Mouse (Mus musculus) activated CD4-positive, CD25-positive, alpha-beta regulatory T cell, adult 4 months (primary cell): Measurements from ENCODE around the gene Mepe. TPM values are rescaled to one million over a fixed set of nuclear protein-coding genes. Genes with fewer than 3 reads are reported as not detected.

ENCODE experiments used
- ATAC-seq: one replicate; pipeline ENCODE4 v1.8.0; 2017
- polyA plus RNA-seq, 2 experiments: library from polyadenylated mRNA; unstranded; fragments of 100-300 nt; shearing (Covaris generic); gene quantifications; one replicate each; pipeline ENCODE4 v1.2.1; 2017

The Mepe gene
- polyA plus RNA-seq, 2 experiments from 2014 or later, result not detected

- no peak for ATAC-seq
Measured at GRCm38 (mm10) chr5:104357575-104357974, 32.4 kb downstream of the Mepe start.

- ATAC-seq, result no peak
Measured at GRCm38 (mm10) chr5:104358592-104358991, 33.5 kb downstream of the Mepe start.

- no peak for ATAC-seq
Measured at GRCm38 (mm10) chr5:104359257-104359656, 34.1 kb downstream of the Mepe start.

- no peak for ATAC-seq
Measured at GRCm38 (mm10) chr5:104370580-104370979, 45.5 kb downstream of the Mepe start.

- ATAC-seq, result no peak
Measured at GRCm38 (mm10) chr5:104371284-104371683, 46.2 kb downstream of the Mepe start.

- no peak for ATAC-seq
Measured at GRCm38 (mm10) chr5:104373648-104374307, 48.6 kb downstream of the Mepe start.

GRCm38 (mm10) chr5:104374308-104374660, 49.2 kb downstream of the Mepe start:
- no peak for ATAC-seq

GRCm38 (mm10) chr5:104375132-104375531, 50.0 kb downstream of the Mepe start:
- ATAC-seq, result no peak

GRCm38 (mm10) chr5:104376890-104377289, 51.8 kb downstream of the Mepe start:
- no peak for ATAC-seq

- no peak for ATAC-seq
Measured at GRCm38 (mm10) chr5:104380574-104380973, 55.4 kb downstream of the Mepe start.

- no peak for ATAC-seq
Measured at GRCm38 (mm10) chr5:104381671-104382070, 56.5 kb downstream of the Mepe start.

GRCm38 (mm10) chr5:104384540-104384939, 59.4 kb downstream of the Mepe start:
- ATAC-seq, result no peak

- ATAC-seq, result no peak
Measured at GRCm38 (mm10) chr5:104385521-104385920, 60.4 kb downstream of the Mepe start.

GRCm38 (mm10) chr5:104386908-104387307, 61.8 kb downstream of the Mepe start:
- no peak for ATAC-seq

Other genes with a start within 250 kb of the Mepe start
- not detected for gene Gm17660, start 247.7 kb upstream of the Mepe start, polyA plus RNA-seq
- not detected for gene Sparcl1, start 211.6 kb upstream of the Mepe start, polyA plus RNA-seq
- not detected for gene Dspp, start 154.6 kb upstream of the Mepe start, polyA plus RNA-seq
- not detected for gene Dmp1, start 122.7 kb upstream of the Mepe start, polyA plus RNA-seq
- gene Ibsp, start 26.2 kb upstream of the Mepe start, polyA plus RNA-seq, result not detected
- gene Spp1, start 109.8 kb downstream of the Mepe start, polyA plus RNA-seq, result under 1 TPM; 0.93 to 0.94 TPM
- under 1 TPM in 1 of 2 experiments, not detected in 1; 0.11 TPM for gene Pkd2, start 134.1 kb downstream of the Mepe start, polyA plus RNA-seq
- 1 to 10 TPM; 2.4 to 3.0 TPM for gene BC005561, start 183.0 kb downstream of the Mepe start, polyA plus RNA-seq